Mouse (Mus musculus): Measurements from ENCODE around the gene Bcl2l11. TPM values are rescaled to one million over a fixed set of nuclear protein-coding genes. Genes with fewer than 3 reads are reported as not detected.
A peak's percentile ranks its signal among the peaks of the same experiment; 100 is the strongest.

Bcl2l11 gene
- polyA plus RNA-seq, 1 experiment from 2014 or later: 12.8 TPM

DNA sequence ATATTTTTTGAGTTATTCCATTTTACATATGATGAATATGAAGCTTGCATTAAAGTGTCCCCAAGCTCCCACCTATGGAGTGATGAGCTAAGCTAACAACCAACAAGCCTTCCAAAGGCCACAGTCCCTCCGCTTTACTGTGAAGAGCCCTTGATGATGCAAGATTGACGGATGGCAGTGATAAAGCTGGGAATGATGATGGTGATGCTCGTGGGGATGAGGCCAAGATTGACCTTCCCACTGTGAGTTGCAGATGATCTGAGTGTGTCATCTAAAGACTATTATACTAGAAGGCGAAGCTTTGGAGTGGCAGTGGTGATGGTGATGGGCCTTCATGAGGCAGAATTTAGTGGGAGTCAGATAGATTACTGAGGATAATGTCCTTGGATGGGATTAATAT is 56.9 kb downstream of the Bcl2l11 start:
- 90% methylated on average over 4 of the region's 4 CpGs for WGBS

DNA sequence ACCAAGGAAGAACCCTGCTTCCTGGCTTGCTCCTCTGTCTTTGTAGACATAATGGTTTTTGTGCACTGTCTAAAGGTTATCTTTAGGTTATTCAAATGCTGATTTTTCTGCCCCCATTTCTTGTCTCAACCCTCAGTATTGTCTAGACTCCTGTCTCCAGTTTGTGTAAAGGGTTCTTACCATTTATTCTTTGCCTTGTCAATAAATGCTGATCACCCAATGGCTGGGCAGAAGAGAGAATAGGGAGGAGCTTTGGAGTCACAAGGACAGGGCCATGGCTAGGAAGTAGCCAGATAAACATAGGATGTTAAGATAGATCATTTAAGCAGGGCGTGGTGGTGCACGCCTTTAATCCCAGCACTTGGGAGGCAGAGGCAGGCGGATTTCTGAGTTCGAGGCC is 57.9 kb downstream of the Bcl2l11 start:
- Histone ChIP-seq H3K4me2 (replicated peaks) (no peak overlapping the region), H3K4me1 (replicated peaks) (peaks cover 11% of the 10 kb centered on the region; the same call in 1 of the 2 replicates), H3K9ac (no peak overlapping the region), H3K36me3 (no peaks in the 10 kb centered on the region), H3K27ac (no peak overlapping the region), H3K27me3 (replicated peaks) (no peaks in the 10 kb centered on the region), H3K4me3 (replicated peaks) (no peak overlapping the region), H3K9me3 (no peaks in the 10 kb centered on the region)
- 94% methylated on average over 4 of the region's 4 CpGs for WGBS
- ATAC-seq: no peak

More for the DNA sequence above, 56.9 kb downstream of the Bcl2l11 start:
- Histone ChIP-seq H3K9ac (no peak overlapping the region), H3K36me3 (no peaks in the 10 kb centered on the region), H3K27ac (no peak overlapping the region), H3K4me3 (replicated peaks) (no peak overlapping the region), H3K4me2 (replicated peaks) (no peak overlapping the region), H3K9me3 (no peaks in the 10 kb centered on the region), H3K27me3 (replicated peaks) (no peaks in the 10 kb centered on the region), H3K4me1 (replicated peaks) (peaks cover 12% of the 10 kb centered on the region; the same call in 1 of the 2 replicates)
- no peak for ATAC-seq

DNA sequence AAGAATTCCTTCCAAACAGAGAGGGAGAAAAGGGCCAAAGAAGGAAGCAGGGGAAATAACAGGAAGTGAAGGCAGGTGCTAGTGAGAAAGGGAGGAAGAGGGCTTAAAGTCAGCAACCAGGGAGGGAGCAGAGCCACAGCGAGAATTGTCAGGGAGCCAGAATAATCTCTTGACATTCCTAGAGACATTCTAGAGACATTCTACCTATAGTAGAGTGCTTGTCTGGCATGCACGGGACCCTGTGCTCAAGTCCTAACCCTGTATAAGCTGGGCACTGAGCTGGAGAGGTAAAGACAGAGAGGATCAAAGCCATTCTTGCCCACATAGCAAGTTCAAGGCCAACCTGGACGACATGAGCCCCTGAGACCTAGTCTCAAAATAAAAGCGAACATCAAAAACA is 60.1 kb downstream of the Bcl2l11 start:
- Histone ChIP-seq H3K4me3 (replicated peaks) (no peak overlapping the region), H3K9me3 (no peaks in the 10 kb centered on the region), H3K27ac (no peak overlapping the region), H3K4me1 (replicated peaks) (no peaks in the 10 kb centered on the region), H3K36me3 (no peaks in the 10 kb centered on the region), H3K4me2 (replicated peaks) (no peak overlapping the region), H3K9ac (no peak overlapping the region), H3K27me3 (replicated peaks) (no peaks in the 10 kb centered on the region)
- no peak for ATAC-seq
- WGBS: 65% methylated on average over 4 of the region's 4 CpGs

DNA sequence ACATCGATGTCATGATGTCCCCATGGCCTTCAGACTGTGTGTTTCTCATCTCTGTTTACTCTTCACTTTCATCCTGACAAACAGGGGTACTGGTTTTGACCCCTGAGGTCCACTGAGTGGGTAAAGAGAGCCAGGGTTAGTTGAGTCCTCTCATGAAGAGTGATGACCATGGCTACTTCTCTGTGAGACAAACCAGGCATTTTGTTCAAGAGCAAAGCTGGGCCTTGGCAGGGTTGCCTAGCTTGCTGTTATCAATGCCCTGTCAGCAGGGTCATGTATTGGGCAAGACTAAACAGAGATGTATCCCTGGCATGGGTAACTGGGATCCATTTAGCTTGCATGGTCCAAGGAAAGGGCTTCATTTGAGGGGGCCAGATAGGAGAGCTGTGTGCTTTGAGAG is 61.4 kb downstream of the Bcl2l11 start:
- no peak overlapping the region for H3K4me3 ChIP-seq (replicated peaks)
- H3K9me3 ChIP-seq: no peaks in the 10 kb centered on the region
- ATAC-seq: no peak
- WGBS: 88% methylated on average over 1 of the region's 1 CpGs
- no peak overlapping the region for H3K27ac ChIP-seq
- H3K36me3 ChIP-seq: no peaks in the 10 kb centered on the region
- H3K4me2 ChIP-seq (replicated peaks): no peak overlapping the region
- H3K4me1 ChIP-seq (replicated peaks): no peaks in the 10 kb centered on the region
- no peaks in the 10 kb centered on the region for H3K27me3 ChIP-seq (replicated peaks)
- no peak overlapping the region for H3K9ac ChIP-seq

DNA sequence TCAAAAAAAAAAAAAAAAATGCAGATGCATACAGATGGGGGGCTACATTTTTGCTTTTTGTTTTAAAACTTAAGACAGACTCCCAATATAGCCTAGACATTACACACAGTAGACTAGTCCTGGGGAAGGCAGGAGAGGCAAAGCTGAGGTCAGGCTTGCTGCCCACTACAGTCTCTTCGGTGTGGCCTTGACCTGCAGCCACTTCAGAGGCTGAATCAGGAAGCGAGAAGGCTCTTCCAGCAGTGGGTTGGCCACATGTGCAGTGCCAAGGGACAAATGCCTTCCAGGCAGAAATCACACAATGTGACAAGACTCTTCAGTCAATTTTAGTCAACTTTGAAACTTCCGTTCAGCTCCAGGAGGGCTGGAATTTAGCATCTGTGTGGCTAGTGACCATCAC is 62.6 kb downstream of the Bcl2l11 start:
- no peak overlapping the region for H3K4me3 ChIP-seq (replicated peaks)
- 87% methylated on average over 3 of the region's 3 CpGs for WGBS
- ATAC-seq: no peak

DNA sequence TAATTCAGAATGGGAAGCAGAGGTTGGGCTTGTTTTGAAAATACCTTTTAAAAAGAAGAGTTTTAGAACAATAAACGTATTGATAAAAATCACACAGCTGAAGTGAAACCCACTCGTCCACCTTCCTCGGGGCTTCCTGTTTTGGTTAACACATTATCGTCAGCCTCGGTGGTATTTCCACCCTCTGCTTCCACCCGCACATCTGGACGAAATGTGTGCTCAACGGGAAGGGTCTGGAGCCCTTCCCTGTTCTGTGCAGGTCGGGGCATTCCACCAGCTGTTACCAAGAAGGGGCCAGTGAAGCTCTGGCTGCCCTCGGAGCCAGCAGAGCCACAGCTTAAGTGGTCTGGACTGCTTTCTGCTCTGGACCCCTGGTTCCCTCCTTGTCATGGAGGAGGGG is 63.9 kb downstream of the Bcl2l11 start:
- 0 out of 2 replicates have a peak overlapping the region, but pooled peaks have one; percentile 27 for H3K27ac ChIP-seq
- peak overlapping the region; percentile 14; the same call in 1 of the 2 replicates for H3K4me2 ChIP-seq (replicated peaks)
- no peak overlapping the region for H3K9ac ChIP-seq
- no peaks in the 10 kb centered on the region for H3K27me3 ChIP-seq (replicated peaks)
- no peaks in the 10 kb centered on the region for H3K9me3 ChIP-seq
- ATAC-seq: no peak
- WGBS: 34% methylated on average over 10 of the region's 10 CpGs
- no peaks in the 10 kb centered on the region for H3K4me1 ChIP-seq (replicated peaks)
- H3K4me3 ChIP-seq (replicated peaks): no peak overlapping the region
- H3K36me3 ChIP-seq: no peaks in the 10 kb centered on the region

More for the DNA sequence above, 62.6 kb downstream of the Bcl2l11 start:
- no peaks in the 10 kb centered on the region for H3K9me3 ChIP-seq
- H3K27me3 ChIP-seq (replicated peaks): no peaks in the 10 kb centered on the region
- H3K36me3 ChIP-seq: no peaks in the 10 kb centered on the region
- H3K27ac ChIP-seq: no peak overlapping the region
- no peak overlapping the region for H3K9ac ChIP-seq
- H3K4me1 ChIP-seq (replicated peaks): no peaks in the 10 kb centered on the region
- H3K4me2 ChIP-seq (replicated peaks): no peak overlapping the region

DNA sequence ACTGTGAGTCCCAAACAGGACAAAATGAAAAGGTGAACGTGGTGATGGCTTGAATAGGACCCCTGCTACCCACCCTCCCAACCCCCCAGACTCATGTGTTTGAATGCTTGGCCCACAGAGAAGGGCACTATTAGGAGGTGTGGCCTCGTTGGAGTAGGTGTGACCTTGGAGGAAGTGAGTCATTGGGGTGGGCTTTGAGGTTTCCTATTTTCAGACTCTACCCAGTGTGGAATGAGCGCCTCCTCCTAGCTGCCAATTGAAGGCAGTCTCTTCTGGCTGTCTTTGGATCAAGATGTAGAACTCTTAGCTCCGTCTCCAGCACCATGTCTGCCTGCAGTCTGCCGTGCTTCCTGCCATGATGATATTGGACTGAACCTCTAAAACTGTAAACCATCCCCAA is 64.4 kb downstream of the Bcl2l11 start:
- H3K4me3 ChIP-seq (replicated peaks): no peak overlapping the region
- ATAC-seq: no peak
- 73% methylated on average over 5 of the region's 5 CpGs for WGBS
- no peaks in the 10 kb centered on the region for H3K36me3 ChIP-seq
- no peaks in the 10 kb centered on the region for H3K4me1 ChIP-seq (replicated peaks)
- no peaks in the 10 kb centered on the region for H3K27me3 ChIP-seq (replicated peaks)
- H3K27ac ChIP-seq: 0 out of 2 replicates have a peak overlapping the region, but pooled peaks have one; percentile 27
- H3K9ac ChIP-seq: no peak overlapping the region
- no peak overlapping the region for H3K4me2 ChIP-seq (replicated peaks)
- H3K9me3 ChIP-seq: no peaks in the 10 kb centered on the region

DNA sequence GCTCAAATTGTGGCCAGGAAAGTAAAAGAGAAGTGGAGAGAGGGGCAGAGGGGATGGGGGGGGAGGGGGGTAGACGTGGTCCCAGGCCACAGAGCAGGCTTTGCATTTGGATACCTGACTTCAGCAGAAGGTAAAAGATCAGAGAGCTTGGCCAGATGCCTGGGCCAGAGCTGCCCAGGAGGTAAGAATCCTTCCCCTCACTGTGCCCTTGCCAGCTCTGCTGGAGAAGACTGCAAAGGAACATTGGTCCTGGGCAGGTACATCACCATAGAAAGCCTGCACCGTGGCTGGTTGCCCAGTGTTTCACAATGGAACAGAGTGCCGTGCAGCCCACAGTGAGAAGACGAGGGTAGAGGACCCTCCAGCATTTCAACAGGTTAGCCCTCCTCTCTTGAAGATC is 67.6 kb downstream of the Bcl2l11 start:
- Histone ChIP-seq H3K9ac (no peak overlapping the region), H3K4me1 (replicated peaks) (no peaks in the 10 kb centered on the region), H3K4me3 (replicated peaks) (no peak overlapping the region), H3K4me2 (replicated peaks) (no peak overlapping the region), H3K27me3 (replicated peaks) (no peaks in the 10 kb centered on the region), H3K9me3 (no peaks in the 10 kb centered on the region), H3K27ac (no peak overlapping the region), H3K36me3 (no peaks in the 10 kb centered on the region)
- WGBS: 65% methylated on average over 4 of the region's 4 CpGs
- no peak for ATAC-seq

DNA sequence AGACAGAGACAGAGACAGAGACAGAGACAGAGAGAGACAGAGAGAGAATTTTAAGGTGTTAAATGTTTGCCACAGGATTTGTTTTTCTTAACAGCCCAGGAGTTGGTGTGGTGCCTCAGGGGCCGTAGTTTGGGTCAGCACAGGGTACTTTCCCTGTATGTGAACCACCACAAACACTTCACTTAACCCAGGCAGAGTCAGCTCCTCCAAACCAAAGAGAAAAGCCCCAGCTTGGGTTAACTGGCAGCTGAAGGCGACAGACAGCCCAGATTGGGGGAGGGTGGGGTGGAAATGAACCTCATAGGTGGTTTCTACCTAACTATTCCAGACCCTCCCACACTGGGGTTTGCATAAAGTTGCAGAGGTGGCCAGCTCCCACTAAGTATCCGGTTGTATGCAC is 71.5 kb downstream of the Bcl2l11 start:
- Histone ChIP-seq H3K27me3 (replicated peaks) (no peaks in the 10 kb centered on the region), H3K9ac (no peak overlapping the region), H3K4me3 (replicated peaks) (no peak overlapping the region), H3K4me1 (replicated peaks) (no peaks in the 10 kb centered on the region), H3K27ac (no peak overlapping the region), H3K4me2 (replicated peaks) (no peak overlapping the region), H3K9me3 (no peaks in the 10 kb centered on the region), H3K36me3 (no peaks in the 10 kb centered on the region)
- 81% methylated on average over 3 of the region's 3 CpGs for WGBS
- ATAC-seq: no peak

DNA sequence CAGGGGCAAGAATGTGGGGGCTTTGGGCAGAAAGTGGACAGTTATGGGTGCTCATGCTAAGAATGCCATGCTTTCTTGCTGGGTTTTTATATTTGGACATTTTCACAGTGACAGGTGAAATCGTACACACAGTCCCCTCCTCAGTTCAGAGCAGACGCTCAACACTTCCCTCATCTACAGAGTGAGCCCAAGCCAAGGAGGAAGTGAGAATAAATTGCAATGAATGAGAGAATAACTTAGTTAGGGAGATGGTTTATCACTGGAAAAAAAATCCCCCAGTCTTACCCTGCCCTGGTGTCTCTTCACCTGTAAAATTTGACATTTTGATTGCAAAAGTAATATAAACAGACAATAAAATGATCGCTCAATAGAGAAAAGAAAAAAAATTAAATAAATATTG is 77.3 kb downstream of the Bcl2l11 start:
- H3K4me2 ChIP-seq (replicated peaks): no peak overlapping the region
- no peak overlapping the region for H3K9ac ChIP-seq
- no peak overlapping the region for H3K27ac ChIP-seq
- H3K27me3 ChIP-seq (replicated peaks): no peaks in the 10 kb centered on the region
- no peak for ATAC-seq
- 40% methylated on average over 3 of the region's 3 CpGs for WGBS
- no peak overlapping the region for H3K4me3 ChIP-seq (replicated peaks)
- no peaks in the 10 kb centered on the region for H3K9me3 ChIP-seq
- 0 out of 2 replicates have a peak, but pooled peaks cover 2% of the 10 kb centered on the region for H3K4me1 ChIP-seq (replicated peaks)
- H3K36me3 ChIP-seq: no peaks in the 10 kb centered on the region

DNA sequence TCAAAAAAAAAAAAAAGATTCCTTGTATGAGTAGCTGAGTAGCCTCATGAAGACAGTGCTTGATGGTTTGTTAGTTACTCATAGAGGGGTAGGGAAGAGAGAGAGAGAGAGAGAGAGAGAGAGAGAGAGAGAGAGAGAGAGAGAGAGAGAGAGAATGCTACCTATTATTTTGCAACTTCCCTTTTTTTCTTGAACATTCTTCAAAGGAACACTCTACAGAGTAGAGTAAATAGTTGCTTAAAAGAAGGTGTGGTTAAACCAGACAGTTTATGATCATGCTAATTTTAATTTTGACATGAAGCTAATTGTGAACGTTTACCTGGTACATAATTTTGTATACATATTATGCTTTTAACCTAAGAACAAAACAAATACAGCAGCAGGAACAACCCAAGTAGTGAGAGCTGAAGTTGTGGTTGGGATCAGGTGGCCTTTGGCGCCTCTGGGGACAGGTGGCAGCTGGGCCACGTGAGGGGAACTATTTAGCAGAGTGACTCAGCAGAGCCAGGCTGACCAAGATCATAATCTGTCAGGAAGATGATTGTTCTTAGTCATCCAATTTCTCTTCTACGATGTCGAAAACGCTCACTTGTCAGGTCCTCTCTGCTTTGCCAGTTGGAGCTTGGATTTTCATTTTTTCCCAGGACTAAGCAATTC is 78.0 kb downstream of the Bcl2l11 start:
- Histone ChIP-seq H3K4me3 (replicated peaks) (no peak overlapping the region), H3K4me2 (replicated peaks) (no peak overlapping the region), H3K9ac (no peak overlapping the region), H3K36me3 (no peaks in the 10 kb centered on the region), H3K9me3 (no peaks in the 10 kb centered on the region), H3K4me1 (replicated peaks) (0 out of 2 replicates have a peak, but pooled peaks cover 2% of the 10 kb centered on the region), H3K27ac (no peak overlapping the region), H3K27me3 (replicated peaks) (no peaks in the 10 kb centered on the region)
- ATAC-seq: no peak
- WGBS: 81% methylated on average over 6 of the region's 6 CpGs

DNA sequence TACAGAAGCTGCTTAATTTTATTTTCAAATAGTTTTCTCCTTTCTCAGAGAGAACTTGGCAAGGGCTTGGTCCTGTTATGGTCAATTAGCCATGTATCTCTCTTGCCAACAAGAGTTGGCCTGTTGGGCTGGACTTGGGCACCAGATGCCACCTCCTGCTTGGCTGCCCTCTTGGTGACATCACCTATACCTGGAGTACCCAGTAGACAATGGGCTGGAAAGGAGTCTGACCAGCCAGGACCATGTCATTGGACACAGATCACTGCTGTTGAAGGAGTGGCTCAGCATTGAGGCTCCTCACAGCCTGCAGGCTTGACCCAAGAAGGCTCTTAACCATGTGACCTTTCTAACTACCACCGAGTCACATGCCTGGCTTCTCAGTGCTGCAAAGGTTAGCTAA is 82.7 kb downstream of the Bcl2l11 start:
- Histone ChIP-seq H3K27ac (no peak overlapping the region), H3K9ac (no peak overlapping the region), H3K4me3 (replicated peaks) (no peak overlapping the region), H3K36me3 (no peaks in the 10 kb centered on the region), H3K4me1 (replicated peaks) (peaks cover 15% of the 10 kb centered on the region), H3K9me3 (no peaks in the 10 kb centered on the region), H3K27me3 (replicated peaks) (no peaks in the 10 kb centered on the region), H3K4me2 (replicated peaks) (no peak overlapping the region)
- 89% methylated on average over 1 of the region's 1 CpGs for WGBS
- ATAC-seq: no peak

DNA sequence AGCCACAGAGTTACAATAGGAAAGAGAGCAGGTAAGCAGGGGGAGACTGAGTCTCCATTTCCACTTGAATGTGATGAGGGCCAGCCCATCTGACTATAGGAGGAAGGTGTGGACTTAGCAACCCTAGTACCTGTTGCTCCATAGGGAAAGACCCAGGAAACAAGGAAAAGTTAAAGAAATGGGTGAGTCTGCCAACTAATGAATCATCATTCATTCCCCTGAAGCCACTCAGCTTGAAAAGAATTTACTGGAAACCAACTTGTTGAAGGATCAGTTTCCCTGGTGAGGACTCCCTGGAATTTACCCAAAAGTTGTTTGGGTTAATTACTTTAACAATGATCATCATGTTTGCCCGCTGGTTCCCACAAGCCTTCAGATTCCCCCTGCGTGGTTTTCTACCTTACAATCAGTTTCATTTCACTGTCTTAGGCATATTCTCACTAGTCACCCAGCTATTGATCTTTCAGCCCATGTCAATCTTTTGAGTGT is 84.0 kb downstream of the Bcl2l11 start:
- H3K4me3 ChIP-seq (replicated peaks): no peak overlapping the region
- H3K4me2 ChIP-seq (replicated peaks): no peak overlapping the region
- no peaks in the 10 kb centered on the region for H3K27me3 ChIP-seq (replicated peaks)
- no peaks in the 10 kb centered on the region for H3K36me3 ChIP-seq
- WGBS: 83% methylated on average over 2 of the region's 2 CpGs
- H3K4me1 ChIP-seq (replicated peaks): peaks cover 15% of the 10 kb centered on the region
- ATAC-seq: no peak
- no peak overlapping the region for H3K27ac ChIP-seq
- no peaks in the 10 kb centered on the region for H3K9me3 ChIP-seq
- no peak overlapping the region for H3K9ac ChIP-seq
